Mouse (Mus musculus): ENCODE data around the gene Cdc45. TPM values are rescaled to one million over a fixed set of nuclear protein-coding genes. Genes with fewer than 3 reads are reported as not detected.

Gene Cdc45
- polyA plus RNA-seq, 1 experiment: 4.8 TPM

DNA sequence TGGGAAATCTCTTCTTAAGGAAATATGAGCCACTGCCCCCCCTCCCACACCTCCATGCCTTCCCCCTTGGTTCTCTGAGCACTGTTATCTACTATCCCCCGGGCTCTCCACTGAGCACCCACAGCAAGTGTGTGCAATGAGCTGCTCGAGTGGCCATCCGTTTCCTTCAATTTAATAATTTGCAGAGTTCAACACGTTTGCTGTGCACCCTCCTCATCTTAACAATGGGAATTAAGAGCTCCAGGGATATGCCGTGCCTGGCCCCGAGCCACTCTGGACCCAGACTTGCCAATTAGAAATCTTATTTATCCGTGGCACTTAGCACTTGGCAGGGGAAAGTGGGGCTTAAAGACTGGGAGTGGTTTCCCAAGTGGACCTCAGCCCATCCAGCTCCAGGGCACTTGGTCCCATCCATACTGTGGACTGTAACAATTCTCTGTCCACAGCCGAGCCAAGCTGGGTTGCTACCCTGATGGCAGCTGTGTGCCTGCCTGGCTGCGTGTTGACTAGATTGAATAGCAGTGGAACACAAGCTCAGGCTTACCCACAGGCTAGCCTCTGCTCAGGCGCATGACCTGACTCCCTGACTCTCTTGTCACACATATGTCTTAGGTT, 59.8 kb downstream of the Cdc45 start:
- H3K27me3 ChIP-seq (ENCODE audit: control insufficient read depth): peaks cover 5% of the 10 kb centered on the region
- H3K4me1 ChIP-seq (ENCODE audit: control insufficient read depth): no peaks in the 10 kb centered on the region
- no peaks in the 10 kb centered on the region for H3K36me3 ChIP-seq (ENCODE audit: control insufficient read depth)
- H3K4me3 ChIP-seq (replicated peaks): no peak overlapping the region
- no peaks in the 10 kb centered on the region for H3K9me3 ChIP-seq (ENCODE audit: control insufficient read depth, low read length)
- TF ChIP-seq TAL1 (IDR thresholded peaks at IDR 0.05; ENCODE audit: low read length) (no peak), GATA1 (IDR thresholded peaks at IDR 0.05; ENCODE audit: low read length) (no peak)

DNA sequence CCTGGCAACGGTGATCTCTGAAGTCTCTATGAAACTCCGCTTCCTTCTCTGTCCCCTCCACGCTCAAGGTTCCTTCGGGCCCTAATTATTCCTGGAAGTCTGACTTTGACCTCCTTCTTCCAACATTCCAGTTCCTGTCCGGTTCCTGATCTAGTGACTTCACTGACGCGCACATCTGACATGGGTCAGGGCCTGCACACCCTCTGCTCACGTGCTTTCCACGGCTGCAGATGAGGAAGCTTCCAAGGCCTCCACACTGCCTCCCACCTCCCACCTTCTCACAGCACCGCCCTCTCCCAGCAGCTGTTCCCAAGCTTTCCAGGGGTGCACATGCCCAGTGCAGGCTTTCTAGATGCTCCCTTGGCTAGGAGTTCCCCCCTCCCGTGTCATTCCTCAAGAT, 60.7 kb downstream of the Cdc45 start:
- no peaks in the 10 kb centered on the region for H3K36me3 ChIP-seq (ENCODE audit: control insufficient read depth)
- peaks cover 5% of the 10 kb centered on the region for H3K27me3 ChIP-seq (ENCODE audit: control insufficient read depth)
- no peaks in the 10 kb centered on the region for H3K9me3 ChIP-seq (ENCODE audit: control insufficient read depth, low read length)
- no peaks in the 10 kb centered on the region for H3K4me1 ChIP-seq (ENCODE audit: control insufficient read depth)
- TF ChIP-seq GATA1 (IDR thresholded peaks at IDR 0.05; ENCODE audit: low read length): no peak
- no peak for TF ChIP-seq TAL1 (IDR thresholded peaks at IDR 0.05; ENCODE audit: low read length)
- H3K4me3 ChIP-seq (replicated peaks): no peak overlapping the region

DNA sequence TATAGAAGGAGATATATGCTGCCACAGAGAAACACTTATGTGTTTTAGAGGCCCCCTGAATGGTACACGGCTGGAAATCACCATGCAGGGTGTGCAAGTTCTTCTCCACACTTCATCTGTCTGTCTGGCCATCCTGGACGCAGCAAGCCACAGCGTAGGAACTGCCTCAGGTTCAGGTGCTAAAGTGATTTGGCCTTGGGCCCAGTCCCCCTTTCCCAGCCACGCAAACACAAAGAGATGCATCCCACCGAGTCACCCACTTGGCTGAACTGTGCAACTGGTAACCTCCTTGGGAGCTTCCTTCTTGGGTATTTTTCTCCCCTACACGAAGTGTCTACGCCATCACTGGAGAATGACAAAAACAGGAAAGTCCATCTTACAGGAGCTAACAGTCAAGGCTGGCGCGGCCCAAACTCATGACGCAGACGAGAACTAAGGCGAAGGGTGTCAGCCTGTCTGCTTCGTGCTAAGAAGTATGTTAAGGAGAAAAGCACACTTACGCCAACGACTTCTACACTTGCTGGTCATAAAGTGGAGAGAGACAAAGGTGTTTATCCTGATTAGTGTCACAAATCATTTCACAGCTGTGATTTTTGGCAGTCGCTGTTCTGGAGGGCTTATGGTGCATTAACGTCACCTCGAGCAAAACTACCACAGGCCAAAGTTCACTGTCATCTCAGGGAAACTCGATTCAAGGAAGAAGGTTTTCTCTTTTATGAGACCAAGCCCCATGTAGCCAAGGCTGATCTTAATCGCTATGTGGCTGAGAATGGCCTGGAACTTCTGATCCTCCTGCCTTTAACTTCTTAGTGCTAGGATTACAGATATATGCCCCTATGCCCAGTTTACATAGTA, 65.3 kb downstream of the Cdc45 start:
- no peak for TF ChIP-seq TAL1 (IDR thresholded peaks at IDR 0.05; ENCODE audit: low read length)
- TF ChIP-seq GATA1 (IDR thresholded peaks at IDR 0.05; ENCODE audit: low read length): no peak
- Histone ChIP-seq H3K36me3 (ENCODE audit: control insufficient read depth) (no peaks in the 10 kb centered on the region), H3K9me3 (ENCODE audit: control insufficient read depth, low read length) (no peaks in the 10 kb centered on the region), H3K4me1 (ENCODE audit: control insufficient read depth) (no peaks in the 10 kb centered on the region), H3K4me3 (replicated peaks) (no peak overlapping the region), H3K27me3 (ENCODE audit: control insufficient read depth) (no peaks in the 10 kb centered on the region)

DNA sequence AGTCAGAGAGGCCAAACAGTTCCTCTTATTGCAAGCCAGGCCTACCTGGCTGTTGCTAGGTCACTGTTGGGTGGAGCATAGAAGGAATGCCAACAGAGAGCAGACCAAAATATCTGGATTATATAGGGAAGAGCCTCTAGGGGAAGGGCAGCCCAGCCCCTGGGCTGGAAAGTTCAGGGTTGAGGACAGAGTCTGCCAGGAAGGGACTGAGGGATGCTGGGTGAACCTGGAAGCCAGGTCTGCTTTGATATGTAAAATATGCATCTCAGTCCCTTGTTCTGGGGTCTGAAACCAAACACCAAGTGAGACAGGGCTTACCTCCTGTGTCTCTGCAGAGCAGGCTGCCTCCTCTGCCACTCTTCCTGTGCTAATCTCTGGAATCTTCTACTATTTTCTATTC, 73.5 kb downstream of the Cdc45 start:
- no peaks in the 10 kb centered on the region for H3K4me1 ChIP-seq (ENCODE audit: control insufficient read depth)
- no peak overlapping the region for H3K4me3 ChIP-seq (replicated peaks)
- no peaks in the 10 kb centered on the region for H3K9me3 ChIP-seq (ENCODE audit: control insufficient read depth, low read length)
- no peaks in the 10 kb centered on the region for H3K36me3 ChIP-seq (ENCODE audit: control insufficient read depth)
- peaks cover 8% of the 10 kb centered on the region for H3K27me3 ChIP-seq (ENCODE audit: control insufficient read depth)
- TF ChIP-seq GATA1 (IDR thresholded peaks at IDR 0.05; ENCODE audit: low read length): no peak
- TF ChIP-seq TAL1 (IDR thresholded peaks at IDR 0.05; ENCODE audit: low read length): no peak

DNA sequence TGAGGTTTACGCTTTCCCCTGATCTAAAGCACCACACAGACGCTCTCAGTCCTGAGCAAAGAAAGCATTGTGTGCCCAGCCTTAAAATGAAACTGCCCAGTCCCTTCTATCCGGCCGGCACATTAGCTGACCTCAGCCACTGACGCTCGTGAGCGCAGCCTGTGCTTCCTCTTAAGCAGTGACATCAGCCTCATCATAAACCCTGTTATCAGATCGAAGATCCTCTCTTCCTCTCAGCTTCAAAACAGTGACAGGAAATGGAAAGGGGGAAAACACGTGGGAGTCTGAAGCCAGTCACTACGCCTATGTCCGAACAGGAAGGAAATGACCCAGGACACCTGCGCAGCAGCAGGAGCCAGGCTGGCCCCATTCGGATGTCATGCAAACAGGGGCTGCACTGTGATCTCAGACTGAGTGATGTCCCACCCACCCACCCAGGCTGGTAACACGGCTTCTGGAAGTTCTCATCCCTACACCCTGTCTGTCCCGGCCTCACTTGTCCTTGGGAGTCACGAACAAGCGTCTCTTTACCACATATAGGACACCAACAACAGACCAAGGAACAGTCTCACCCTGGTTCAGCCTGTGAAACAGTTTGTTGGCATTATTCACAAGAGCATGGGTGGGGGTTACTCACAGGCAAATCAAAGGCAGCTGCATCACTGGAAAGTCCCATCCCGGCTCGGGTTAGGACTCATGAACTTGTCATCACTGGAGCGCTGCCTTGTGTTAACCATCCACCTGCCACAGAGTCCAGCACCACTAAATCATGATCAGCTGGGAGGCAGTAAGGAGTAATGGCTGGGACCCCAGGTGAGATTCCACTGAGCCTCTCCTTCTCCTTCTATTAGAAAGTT, 78.5 kb downstream of the Cdc45 start:
- no peaks in the 10 kb centered on the region for H3K36me3 ChIP-seq (ENCODE audit: control insufficient read depth)
- peaks cover 13% of the 10 kb centered on the region for H3K27me3 ChIP-seq (ENCODE audit: control insufficient read depth)
- no peaks in the 10 kb centered on the region for H3K4me1 ChIP-seq (ENCODE audit: control insufficient read depth)
- H3K4me3 ChIP-seq (replicated peaks): no peak overlapping the region
- TF ChIP-seq GATA1 (IDR thresholded peaks at IDR 0.05; ENCODE audit: low read length) (no peak), TAL1 (IDR thresholded peaks at IDR 0.05; ENCODE audit: low read length) (no peak)
- no peaks in the 10 kb centered on the region for H3K9me3 ChIP-seq (ENCODE audit: control insufficient read depth, low read length)

DNA sequence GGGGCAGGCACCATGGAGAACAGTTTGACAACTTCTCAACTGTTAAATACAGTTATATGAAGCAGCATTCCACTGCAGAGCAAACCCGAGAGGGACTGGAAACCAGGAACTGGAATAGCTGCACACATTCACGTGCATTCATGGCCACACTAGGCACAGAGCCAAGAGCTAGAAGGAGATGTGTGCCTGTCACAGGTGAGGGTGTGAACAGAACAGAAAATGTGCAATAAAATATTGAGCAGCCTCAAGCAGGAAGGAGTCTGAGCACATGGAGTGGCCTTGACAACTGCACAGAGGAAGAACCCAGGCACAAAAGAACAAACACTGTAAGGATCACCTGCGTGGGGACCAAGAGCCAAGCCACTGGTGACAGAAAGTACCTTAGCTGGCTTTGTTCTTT, 81.1 kb downstream of the Cdc45 start:
- Histone ChIP-seq H3K9me3 (ENCODE audit: control insufficient read depth, low read length) (no peaks in the 10 kb centered on the region), H3K4me3 (replicated peaks) (no peak overlapping the region), H3K27me3 (ENCODE audit: control insufficient read depth) (peaks cover 13% of the 10 kb centered on the region), H3K4me1 (ENCODE audit: control insufficient read depth) (no peaks in the 10 kb centered on the region), H3K36me3 (ENCODE audit: control insufficient read depth) (no peaks in the 10 kb centered on the region)
- no peak for TF ChIP-seq TAL1 (IDR thresholded peaks at IDR 0.05; ENCODE audit: low read length)
- TF ChIP-seq GATA1 (IDR thresholded peaks at IDR 0.05; ENCODE audit: low read length): no peak

Other genes with a start within 250 kb of the Cdc45 start
- gene Tbx1, start 221.3 kb downstream of the Cdc45 start, polyA plus RNA-seq (2012): not detected in 2 replicates
- 0.44 and 0.64 TPM in 2 replicates for gene Gp1bb, start 189.6 kb downstream of the Cdc45 start, polyA plus RNA-seq (2012)
- 0.02 TPM in 1 of 2 replicates, not detected in the other for gene Gm49601, start 185.6 kb downstream of the Cdc45 start, polyA plus RNA-seq (2012)
- gene Sept5, start 182.0 kb downstream of the Cdc45 start, polyA plus RNA-seq (2012): 0.03 TPM in 1 of 2 replicates, not detected in the other
- 0.09 and 0.19 TPM in 2 replicates for gene Cldn5, start 35.1 kb downstream of the Cdc45 start, polyA plus RNA-seq (2012)
- gene Ufd1, start 208 bp downstream of the Cdc45 start, polyA plus RNA-seq (2012): 2.0 and 2.8 TPM in 2 replicates
- 4.2 and 4.5 TPM in 2 replicates for gene 2510002D24Rik, start 24.6 kb upstream of the Cdc45 start, polyA plus RNA-seq (2012)
- gene Gm28539, start 24.6 kb upstream of the Cdc45 start, polyA plus RNA-seq (2012): not detected in 2 replicates
- gene Mrpl40, start 64.9 kb upstream of the Cdc45 start, polyA plus RNA-seq (2012): 1.9 and 2.1 TPM in 2 replicates
- 0.95 and 1.0 TPM in 2 replicates for gene Hira, start 65.0 kb upstream of the Cdc45 start, polyA plus RNA-seq (2012)

Measured in erythroblast, embryonic 14.5 days (primary cell).